Mouse (Mus musculus): Measurements from ENCODE around the gene Shank2.

DNA sequence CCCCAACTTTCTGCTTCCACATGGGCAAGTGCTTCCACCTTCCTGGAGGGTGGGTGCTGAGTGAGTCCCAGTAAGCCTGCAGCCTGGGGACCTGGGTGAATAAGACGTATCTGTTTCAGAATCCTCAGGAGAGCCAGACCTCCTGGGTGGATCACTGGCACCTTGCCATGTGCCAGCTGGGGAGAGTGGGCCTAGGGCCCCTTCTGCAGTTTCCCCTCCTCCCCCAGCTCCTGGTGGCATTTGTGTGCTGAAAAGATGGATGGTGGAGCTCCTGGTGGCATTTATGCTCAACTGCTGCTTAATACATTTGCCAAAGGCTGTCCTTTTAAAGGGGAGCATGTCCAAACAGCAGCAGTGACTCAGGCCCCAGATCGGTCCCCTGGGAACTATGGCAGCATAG lies 364.4 kb downstream of the Shank2 start:
- TF ChIP-seq POLR2A (IDR thresholded peaks at IDR 0.05; ENCODE audit: low read depth, low read length), result no peak
- TF ChIP-seq CTCF (IDR thresholded peaks at IDR 0.05; ENCODE audit: extremely low read depth, insufficient read length, insufficient replicate concordance, low read depth, low read length), result no peak

All from small intestine, adult 2 months (tissue).